Mouse (Mus musculus) forebrain, embryonic 12.5 days (tissue): ENCODE data around the gene 4930404N11Rik. TPM values are rescaled to one million over a fixed set of nuclear protein-coding genes. Genes with fewer than 3 reads are reported as not detected.

Source experiments
- ATAC-seq: fragments of 200-750 bp; cut with Nextera tagmentation; 2 replicates; pipeline ENCODE4 v1.8.0; 2017; ENCODE audit warnings: moderate TSS enrichment; ENCODE audit not compliant: low FRiP score
- H3K27ac ChIP-seq: fragments of 300-500 bp; sonication (generic); 2 replicates; pipeline ENCODE4 v1.5.1; 2016; ENCODE audit warnings: mild to moderate bottlenecking
- H3K27me3 ChIP-seq: fragments of 300-500 bp; sonication (generic); 2 replicates; pipeline ENCODE4 v1.6.1; 2016; ENCODE audit warnings: mild to moderate bottlenecking
- H3K36me3 ChIP-seq: fragments of 300-500 bp; sonication (generic); replicated peaks from 2 replicates; pipeline ENCODE4 v1.6.1; 2016; ENCODE audit warnings: mild to moderate bottlenecking
- H3K4me1 ChIP-seq: fragments of 300-500 bp; sonication (generic); 2 replicates; pipeline ENCODE4 v1.6.1; 2016
- H3K4me2 ChIP-seq: fragments of 300-500 bp; sonication (generic); 2 replicates; pipeline ENCODE4 v1.6.1; 2016; ENCODE audit warnings: mild to moderate bottlenecking, moderate library complexity
- H3K4me3 ChIP-seq: fragments of 300-500 bp; sonication (generic); replicated peaks from 2 replicates; pipeline ENCODE4 v1.5.1; 2016; ENCODE audit warnings: mild to moderate bottlenecking
- H3K9ac ChIP-seq: fragments of 300-500 bp; sonication (generic); 2 replicates; pipeline ENCODE4 v1.6.1; 2016; ENCODE audit warnings: mild to moderate bottlenecking
- H3K9me3 ChIP-seq: fragments of 300-500 bp; sonication (generic); 2 replicates; pipeline ENCODE4 v1.6.1; 2016
- WGBS: fragments of 180-500 bp; shearing (Covaris S2); methylation state at CpG from one replicate; pipeline ENCODE4 v1.1.7; 2016; 5-methylcytosine and 5-hydroxymethylcytosine counted together
- polyA plus RNA-seq: library from polyadenylated mRNA; unstranded; fragments of >200 nt; fragmentation: Nextera tagmentation; extraction: Ambion mirVana; gene quantifications from 2 replicates; pipeline ENCODE4 v1.2.1, GENCODE M21; 2016

Gene 4930404N11Rik
- polyA plus RNA-seq, 1 experiment from 2014 or later: 1.2 TPM

DNA sequence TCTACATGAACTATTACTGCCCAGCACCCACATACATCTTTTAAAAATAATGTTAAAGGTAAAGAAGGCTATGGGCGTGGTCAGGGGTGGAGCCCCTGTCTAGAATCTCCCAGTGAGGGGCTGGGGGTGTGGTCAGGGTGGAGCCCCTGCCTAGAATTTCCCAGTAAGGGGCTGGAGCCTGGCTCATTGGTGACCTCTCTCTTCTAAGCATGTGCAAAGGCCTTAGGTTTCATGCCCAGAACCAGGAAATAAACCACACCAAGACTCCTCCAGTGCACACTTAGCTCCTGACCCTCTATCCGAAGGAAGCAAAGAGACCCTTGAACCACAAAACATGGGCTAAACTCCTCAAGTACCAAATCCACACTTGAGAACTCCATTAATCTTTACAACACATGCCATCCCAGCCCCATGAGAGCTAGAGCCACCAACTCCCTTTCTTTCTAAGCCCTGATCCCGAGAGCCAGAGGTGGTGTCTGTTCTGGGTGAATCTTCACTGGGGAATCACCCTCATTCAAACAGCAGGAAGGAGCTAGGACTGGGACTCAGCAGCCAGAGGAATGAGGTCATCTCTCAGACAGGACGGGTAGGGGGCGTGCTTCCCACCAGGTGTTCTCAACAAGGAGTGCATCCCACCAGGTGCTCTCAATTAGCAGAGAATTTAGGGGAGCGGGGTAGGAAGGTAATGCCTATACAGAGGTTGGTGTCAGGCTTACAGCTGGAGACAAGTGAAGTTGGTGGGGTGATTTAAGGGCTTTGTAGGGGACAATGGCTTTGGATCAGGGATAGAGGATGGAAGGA, 11.1 kb upstream of the 4930404N11Rik start:
- no peak for ATAC-seq
- peaks cover 39% of the 10 kb centered on the region for H3K36me3 ChIP-seq
- no peaks in the 10 kb centered on the region for H3K9me3 ChIP-seq
- H3K27me3 ChIP-seq: 0 out of 2 replicates have a peak, but pooled peaks cover under 1% of the 10 kb centered on the region
- peak overlapping the region; percentile 88 for H3K4me3 ChIP-seq
- peak overlapping the region; percentile 97 for H3K9ac ChIP-seq
- WGBS: 38% methylated on average over 6 of the region's 6 CpGs
- no peak overlapping the region for H3K27ac ChIP-seq
- peak overlapping the region; percentile 78 for H3K4me2 ChIP-seq
- H3K4me1 ChIP-seq: peaks cover 30% of the 10 kb centered on the region

DNA sequence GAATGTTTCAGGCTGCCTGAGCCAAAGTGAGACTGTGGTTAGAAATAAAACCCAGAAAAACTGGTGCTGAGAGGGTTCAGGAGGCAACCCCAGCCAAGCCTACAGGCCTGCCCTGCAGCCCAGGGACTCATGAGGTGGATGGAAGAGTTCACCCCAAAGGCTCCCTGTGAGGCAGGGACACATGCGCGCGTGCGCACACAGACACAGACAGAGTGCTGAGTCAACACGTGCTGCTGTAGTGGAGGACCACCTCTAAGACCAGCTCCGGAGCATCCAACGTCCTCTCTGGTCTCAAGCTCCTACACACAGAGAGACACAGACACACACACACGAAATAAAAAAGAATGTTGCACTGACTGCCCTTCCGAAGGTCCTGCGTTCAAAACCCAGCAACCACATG, 9.7 kb upstream of the 4930404N11Rik start:
- Histone ChIP-seq H3K9ac (no peak overlapping the region), H3K4me3 (no peak overlapping the region), H3K36me3 (peaks cover 54% of the 10 kb centered on the region), H3K4me1 (peaks cover 30% of the 10 kb centered on the region), H3K4me2 (no peak overlapping the region; the same call in 1 of the 2 replicates), H3K27ac (no peak overlapping the region), H3K27me3 (no peaks in the 10 kb centered on the region), H3K9me3 (no peaks in the 10 kb centered on the region)
- ATAC-seq: no peak
- 94% methylated on average over 10 of the region's 10 CpGs for WGBS

DNA sequence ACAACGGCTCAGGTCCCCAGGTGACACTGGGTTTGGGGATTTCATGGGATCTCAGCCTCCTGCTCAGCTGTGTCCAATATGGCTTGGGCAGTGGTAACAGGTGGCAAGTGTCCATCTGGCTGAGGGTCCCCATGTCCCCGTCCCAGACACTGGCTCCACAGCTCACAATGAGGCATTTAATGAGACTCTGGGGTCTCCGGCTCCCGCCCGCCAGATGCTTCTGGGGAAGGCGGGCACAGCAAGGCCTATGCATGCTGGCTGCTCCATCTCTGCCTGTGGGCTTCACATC, 1.5 kb upstream of the 4930404N11Rik start:
- peaks cover 61% of the 10 kb centered on the region for H3K36me3 ChIP-seq

DNA sequence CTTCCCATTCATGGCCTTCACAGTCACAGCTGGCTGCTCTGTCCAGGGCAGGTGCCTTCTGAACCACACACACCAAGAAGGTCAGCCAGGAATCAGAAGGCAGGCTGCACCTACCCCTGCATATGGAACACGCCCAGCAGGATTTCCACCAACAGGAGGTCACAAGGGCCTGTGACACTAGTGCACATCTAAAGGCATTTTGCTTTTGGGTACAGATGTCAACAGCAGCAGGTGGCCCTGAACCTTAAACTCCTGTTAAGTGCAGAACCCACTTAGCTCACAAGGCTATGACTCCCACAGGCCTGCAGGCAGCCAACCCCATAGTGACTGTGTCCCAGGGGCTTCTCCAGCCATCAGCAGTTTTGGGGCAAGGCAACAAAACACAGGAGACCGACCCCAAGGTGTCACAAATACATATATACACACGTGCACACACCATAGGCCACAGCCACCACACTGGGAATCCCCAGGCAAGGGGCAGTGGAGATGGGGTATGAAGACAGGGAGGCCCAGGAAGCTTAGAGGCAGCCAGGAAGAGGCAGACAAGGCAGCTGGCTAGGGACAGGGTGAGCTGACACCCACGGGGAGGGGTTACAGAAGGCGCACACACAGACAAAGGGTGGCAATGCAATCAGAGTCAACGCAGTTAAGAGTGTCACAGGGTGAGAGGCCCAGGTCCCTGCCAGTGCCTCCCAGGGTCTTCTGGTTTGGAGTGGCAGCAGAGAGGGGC, 1.0 kb upstream of the 4930404N11Rik start:
- no peak overlapping the region for H3K4me2 ChIP-seq
- no peaks in the 10 kb centered on the region for H3K9me3 ChIP-seq
- H3K4me1 ChIP-seq: peaks cover 48% of the 10 kb centered on the region
- no peak overlapping the region for H3K9ac ChIP-seq
- peaks cover 33% of the 10 kb centered on the region for H3K27me3 ChIP-seq
- WGBS: 84% methylated on average over 6 of the region's 6 CpGs
- no peak overlapping the region for H3K27ac ChIP-seq
- H3K4me3 ChIP-seq: no peak overlapping the region
- H3K36me3 ChIP-seq: peaks cover 56% of the 10 kb centered on the region
- ATAC-seq: no peak

More for the DNA sequence above, 1.5 kb upstream of the 4930404N11Rik start:
- Histone ChIP-seq H3K4me2 (no peak overlapping the region), H3K4me3 (no peak overlapping the region; the same call in 1 of the 2 replicates), H3K27me3 (peaks cover 33% of the 10 kb centered on the region), H3K27ac (0 out of 2 replicates have a peak overlapping the region, but pooled peaks have one; percentile 13), H3K9me3 (no peaks in the 10 kb centered on the region), H3K9ac (no peak overlapping the region), H3K4me1 (peaks cover 48% of the 10 kb centered on the region)
- 84% methylated on average over 6 of the region's 6 CpGs for WGBS
- ATAC-seq: no peak

DNA sequence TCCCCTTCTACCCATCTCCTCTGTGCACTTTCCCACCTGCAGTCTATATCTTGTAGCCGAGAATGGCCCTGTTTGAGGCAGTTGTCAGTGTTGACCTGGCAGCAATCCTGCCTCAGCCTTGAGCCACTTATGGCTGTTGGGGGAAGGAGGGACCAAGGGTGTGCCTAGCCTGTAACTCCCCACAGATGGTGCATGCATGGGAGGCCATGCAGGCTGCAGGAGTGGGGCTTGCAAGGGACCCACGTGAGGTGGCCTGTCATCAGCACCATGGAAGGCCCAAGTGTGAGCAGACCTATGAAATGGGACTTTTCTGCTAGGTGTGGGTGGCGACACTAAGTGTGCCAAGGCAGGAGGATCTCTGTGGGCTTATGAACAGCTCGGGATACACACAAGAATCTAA, 543 bp downstream of the 4930404N11Rik start:
- Histone ChIP-seq H3K9ac (no peak overlapping the region), H3K9me3 (no peaks in the 10 kb centered on the region), H3K4me1 (peaks cover 56% of the 10 kb centered on the region), H3K4me2 (0 out of 2 replicates have a peak overlapping the region, but pooled peaks have one; percentile 64), H3K27me3 (peaks cover 33% of the 10 kb centered on the region), H3K36me3 (peaks cover 40% of the 10 kb centered on the region), H3K4me3 (no peak overlapping the region), H3K27ac (no peak overlapping the region)
- WGBS: 24% methylated on average over 4 of the region's 4 CpGs
- peak; percentile 19; the same call in 1 of the 2 replicates for ATAC-seq

DNA sequence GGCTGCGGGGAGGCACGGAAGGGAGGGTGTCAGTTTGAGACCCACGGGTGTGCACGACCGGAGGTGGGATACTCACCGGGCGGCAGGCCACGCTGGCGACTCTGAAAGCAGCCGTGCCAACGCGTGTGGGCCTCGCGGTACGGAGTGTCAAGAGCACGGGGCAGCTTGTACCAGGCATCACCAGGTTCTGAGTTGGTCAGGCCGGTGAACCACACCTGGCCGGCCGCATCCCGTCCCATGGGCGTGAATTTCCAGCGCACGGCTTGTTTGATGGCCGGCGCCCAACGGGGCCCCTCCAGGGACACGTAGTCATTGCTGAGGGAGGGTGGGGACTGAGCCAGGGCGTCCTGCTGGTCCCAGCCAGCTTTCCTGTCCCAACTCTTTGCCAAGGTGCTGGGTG, 950 bp downstream of the 4930404N11Rik start:
- Histone ChIP-seq H3K4me3 (peak overlapping the region; percentile 35), H3K9ac (peak overlapping the region; percentile 44), H3K9me3 (no peaks in the 10 kb centered on the region), H3K27ac (no peak overlapping the region), H3K4me2 (peak overlapping the region; percentile 64), H3K27me3 (peaks cover 34% of the 10 kb centered on the region), H3K36me3 (peaks cover 36% of the 10 kb centered on the region), H3K4me1 (peaks cover 59% of the 10 kb centered on the region)
- ATAC-seq: 0 out of 2 replicates have a peak, but pooled peaks have one; percentile 7
- 12% methylated on average over 28 of the region's 28 CpGs for WGBS

DNA sequence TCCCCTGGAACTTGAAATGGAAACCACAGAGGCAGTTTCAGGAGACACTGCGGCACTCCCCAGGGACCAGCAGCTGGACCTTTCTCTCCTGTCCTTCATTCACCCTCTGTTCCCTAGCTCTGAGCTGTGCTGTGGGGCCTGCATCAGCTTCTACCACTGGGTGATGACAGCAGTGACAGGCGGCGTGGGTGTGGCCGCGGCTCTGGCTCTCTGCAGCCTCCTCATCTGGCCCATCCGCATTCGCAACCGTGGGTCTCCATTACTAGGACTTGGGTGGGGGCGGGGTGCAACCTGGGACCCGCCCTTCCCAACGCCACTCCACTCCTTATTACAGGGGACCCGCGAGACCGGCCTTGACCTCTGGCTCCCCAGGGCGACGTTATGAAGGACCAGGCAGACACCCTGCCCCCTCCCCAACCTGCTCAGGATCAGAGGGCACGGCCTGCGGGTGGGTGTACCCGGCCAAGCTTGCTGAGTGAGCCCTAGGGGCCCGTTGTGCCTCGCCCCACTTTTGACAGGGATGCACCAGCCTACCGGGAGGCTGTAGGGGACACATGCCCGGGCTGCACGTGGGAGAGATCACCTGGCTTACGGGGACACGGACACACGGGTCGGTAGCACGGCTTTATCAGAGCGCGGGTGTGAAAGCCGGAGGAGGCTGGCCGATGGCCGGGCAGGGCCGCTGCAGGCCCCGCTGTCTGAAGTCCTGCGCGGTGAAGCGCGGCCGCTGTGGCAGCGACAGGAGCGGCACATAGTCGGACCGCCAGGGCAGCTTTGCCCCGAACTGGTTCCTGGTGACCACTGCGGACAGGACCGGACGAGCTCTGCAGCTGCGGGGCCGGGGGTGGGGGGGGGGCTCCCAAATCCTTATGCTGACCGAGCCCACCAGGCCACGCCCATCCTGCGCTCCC, 1.9 kb downstream of the 4930404N11Rik start:
- H3K36me3 ChIP-seq: peaks cover 26% of the 10 kb centered on the region
- H3K4me3 ChIP-seq: peak overlapping the region; percentile 35
- peak overlapping the region; percentile 44 for H3K9ac ChIP-seq
- H3K27me3 ChIP-seq: peaks cover 40% of the 10 kb centered on the region
- H3K9me3 ChIP-seq: no peaks in the 10 kb centered on the region
- peak overlapping the region; percentile 64 for H3K4me2 ChIP-seq
- peak; percentile 13; the same call in 1 of the 2 replicates for ATAC-seq
- 10% methylated on average over 54 of the region's 54 CpGs for WGBS
- peaks cover 69% of the 10 kb centered on the region for H3K4me1 ChIP-seq
- no peak overlapping the region for H3K27ac ChIP-seq

DNA sequence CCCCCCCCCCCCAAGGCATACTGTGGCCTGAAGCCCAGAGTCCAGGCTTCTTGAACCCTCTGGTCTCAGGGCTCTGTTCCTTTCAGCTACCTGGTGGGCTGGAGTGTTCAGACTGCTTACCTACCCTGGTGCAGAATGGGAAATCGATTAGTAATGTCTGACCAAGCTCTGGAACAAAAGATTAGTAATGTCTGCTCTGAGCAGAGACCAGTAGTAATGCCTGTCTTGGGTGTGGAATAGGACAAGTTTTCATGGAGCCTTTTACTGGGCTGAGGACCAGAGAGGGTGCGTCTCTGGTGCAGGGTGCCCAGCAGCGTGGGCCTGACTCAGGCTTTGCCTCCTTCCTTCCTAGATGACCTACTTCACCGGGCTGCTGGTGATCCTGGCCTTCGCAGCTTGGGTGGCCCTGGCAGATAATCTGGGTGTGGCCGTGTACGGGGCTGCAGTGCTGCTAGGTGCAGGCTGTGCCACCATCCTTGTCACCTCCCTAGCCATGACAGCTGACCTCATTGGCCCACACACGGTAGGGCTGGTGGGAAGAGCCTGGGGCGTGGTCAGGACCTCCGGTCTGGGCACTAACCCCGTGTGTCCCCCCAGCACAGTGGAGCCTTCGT, 3.2 kb downstream of the 4930404N11Rik start:
- Histone ChIP-seq H3K9ac (no peak overlapping the region), H3K27me3 (peaks cover 45% of the 10 kb centered on the region), H3K36me3 (peaks cover 14% of the 10 kb centered on the region), H3K4me3 (no peak overlapping the region), H3K9me3 (no peaks in the 10 kb centered on the region), H3K4me2 (no peak overlapping the region), H3K4me1 (peaks cover 80% of the 10 kb centered on the region), H3K27ac (no peak overlapping the region)
- ATAC-seq: no peak
- WGBS: 73% methylated on average over 12 of the region's 12 CpGs

DNA sequence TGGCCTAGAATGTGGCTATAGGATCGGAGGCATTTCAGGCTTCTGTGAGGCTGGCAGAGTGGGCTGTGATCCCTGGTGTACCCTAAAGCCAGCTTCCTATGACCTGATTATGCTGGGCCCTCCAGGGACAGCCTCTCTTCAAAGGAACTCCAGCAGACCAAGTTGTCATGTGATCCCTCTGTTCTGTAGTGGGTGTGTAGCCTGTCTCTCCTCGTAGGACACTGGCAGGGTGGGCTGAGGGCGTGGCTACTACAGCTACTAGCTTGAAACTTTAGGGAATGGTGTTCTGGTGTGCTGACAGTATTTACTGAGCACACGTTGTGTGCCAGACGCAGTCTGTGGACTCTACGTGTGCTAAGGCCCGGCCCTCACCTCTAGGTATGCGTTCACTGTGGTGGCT, 4.9 kb downstream of the 4930404N11Rik start:
- peaks cover 67% of the 10 kb centered on the region for H3K4me1 ChIP-seq
- 72% methylated on average over 8 of the region's 8 CpGs for WGBS
- no peaks in the 10 kb centered on the region for H3K9me3 ChIP-seq
- H3K9ac ChIP-seq: no peak overlapping the region
- no peak overlapping the region for H3K4me3 ChIP-seq
- H3K27me3 ChIP-seq: peaks cover 54% of the 10 kb centered on the region
- no peaks in the 10 kb centered on the region for H3K36me3 ChIP-seq
- H3K4me2 ChIP-seq: no peak overlapping the region
- ATAC-seq: no peak
- no peak overlapping the region for H3K27ac ChIP-seq

DNA sequence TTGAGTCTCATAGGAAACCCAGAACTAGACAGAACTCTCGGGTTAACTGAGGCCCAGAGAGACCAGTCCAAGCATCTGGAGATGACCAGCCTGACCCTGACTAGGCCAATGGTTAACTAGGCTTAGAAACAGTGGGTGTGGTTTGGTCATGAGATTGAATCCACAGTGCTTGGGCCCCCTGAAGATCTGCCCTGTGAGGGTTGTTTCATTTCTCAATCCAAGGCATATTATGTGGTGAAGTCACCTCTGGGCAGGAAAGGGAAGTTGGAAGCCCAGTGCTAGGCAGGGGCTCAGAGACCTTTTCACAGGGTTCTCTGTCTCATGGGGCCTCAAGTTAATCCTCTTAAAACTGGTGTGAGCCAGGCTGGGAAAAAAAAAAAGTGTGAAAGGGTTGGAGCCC, 6.8 kb downstream of the 4930404N11Rik start:
- Histone ChIP-seq H3K9me3 (no peaks in the 10 kb centered on the region), H3K4me1 (peaks cover 48% of the 10 kb centered on the region), H3K4me3 (no peak overlapping the region; the same call in 1 of the 2 replicates), H3K27me3 (peaks cover 44% of the 10 kb centered on the region), H3K4me2 (peak overlapping the region; percentile 98; the same call in 1 of the 2 replicates), H3K36me3 (no peaks in the 10 kb centered on the region), H3K27ac (no peak overlapping the region; the same call in 1 of the 2 replicates), H3K9ac (0 out of 2 replicates have a peak overlapping the region, but pooled peaks have one; percentile 78)
- 67% methylated on average over 1 of the region's 1 CpGs for WGBS
- no peak for ATAC-seq

DNA sequence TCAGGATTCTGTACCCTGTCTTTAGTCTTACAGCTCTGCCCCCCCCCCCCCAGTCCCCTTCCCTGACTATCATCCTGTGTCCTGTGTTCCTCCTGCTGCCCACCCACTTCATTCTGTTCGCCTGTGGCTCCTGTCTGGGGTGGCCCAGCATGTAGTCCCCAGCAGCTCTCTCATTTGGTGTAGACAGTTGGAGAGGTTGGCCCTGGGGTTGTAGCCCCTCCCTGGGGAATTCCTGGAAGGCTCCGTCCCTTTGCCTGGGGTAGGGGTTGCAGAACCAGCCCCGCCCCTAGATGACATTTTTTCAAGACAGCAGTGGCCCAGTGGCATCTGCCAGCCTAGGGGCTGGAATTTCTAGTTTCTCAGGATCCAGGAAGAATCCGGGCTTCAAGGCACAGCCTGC, 7.4 kb downstream of the 4930404N11Rik start:
- Histone ChIP-seq H3K4me1 (peaks cover 42% of the 10 kb centered on the region), H3K4me3 (peak overlapping the region; percentile 75), H3K36me3 (no peaks in the 10 kb centered on the region), H3K9me3 (no peaks in the 10 kb centered on the region), H3K9ac (peak overlapping the region; percentile 78), H3K27ac (no peak overlapping the region), H3K27me3 (peaks cover 38% of the 10 kb centered on the region), H3K4me2 (peak overlapping the region; percentile 98)
- no peak for ATAC-seq
- WGBS: 44% methylated on average over 4 of the region's 4 CpGs
